23 mouse cellular contexts compared by ENCODE assay signal in genomic region chr10:24599802-24600201, GRCm38 (mm10). TPM values are rescaled to one million over a fixed set of nuclear protein-coding genes. Genes with fewer than 3 reads are reported as not detected.
DNase-seq lines count a peak whose midpoint lies in the region; ATAC-seq and TF ChIP-seq lines count a peak whose summit lies in the region.
"Had no signal": no experiment of that assay in that cellular context is flagged by ENCODE, and none has a peak within 500 bp of the region (broad histone marks: within the 10 kb centered on the region; RNA-seq: fewer than 3 reads in every experiment).

No protein-coding gene starts in this region.

- peaks cover 8% of the 10 kb centered on the region for H3K4me1 ChIP-seq in lung, embryonic 14.5 days (ENCODE audit: insufficient read depth)

- no peak overlapping the region for H3K4me2 ChIP-seq in lung, embryonic 14.5 days
- H3K4me2 ChIP-seq: forebrain, embryonic 12.5 days; heart, embryonic 15.5 days; hindbrain, embryonic 15.5 days; neural tube, embryonic 13.5 days had no signal

- no peak overlapping the region for H3K9ac ChIP-seq in lung, embryonic 14.5 days
- H3K9ac ChIP-seq: forebrain, embryonic 12.5 days; heart, embryonic 15.5 days; hindbrain, embryonic 15.5 days; liver, postnatal 0 days; neural tube, embryonic 13.5 days had no signal

- H3K4me3 ChIP-seq in lung, embryonic 14.5 days (ENCODE audit: low read depth, low read length) = no peak overlapping the region
- H3K4me3 ChIP-seq: embryonic facial prominence, embryonic 10.5 days; forebrain, embryonic 12.5 days; heart, embryonic 15.5 days; hindbrain, embryonic 15.5 days; limb, embryonic 10.5 days; megakaryocyte, embryonic 14.5 days; neural tube, embryonic 13.5 days had no signal

- no peak for ATAC-seq in lung, embryonic 14.5 days (ENCODE audit: insufficient read depth)
- ATAC-seq: CD4-positive, CD25-positive, alpha-beta regulatory T cell, adult 4 months; intestine, embryonic 16.5 days; liver, postnatal 0 days had no signal

- H3K27me3 ChIP-seq in lung, embryonic 14.5 days (ENCODE audit: insufficient read depth, low read length) = no peaks in the 10 kb centered on the region
- H3K27me3 ChIP-seq: heart, embryonic 15.5 days; hindbrain, embryonic 15.5 days had no signal

- intact Hi-C loops in heart, postnatal 36 days (cut with DNase I) = loop anchor here (10.0 kb wide), 1 partner anchor 265 kb away; no protein-coding TSS in a partner anchor
- intact Hi-C loops in heart, postnatal 25 days (cut with DNase I) = loop anchor here (5.0 kb wide), 1 partner anchor 118 kb away; no protein-coding TSS in a partner anchor

- peaks cover 4% of the 10 kb centered on the region; the same call in 1 of the 2 replicates for H3K36me3 ChIP-seq in lung, embryonic 14.5 days (ENCODE audit: insufficient read depth)
- H3K36me3 ChIP-seq: forebrain, embryonic 12.5 days; heart, embryonic 15.5 days; hindbrain, embryonic 15.5 days; neural tube, embryonic 13.5 days had no signal

- peak; percentile 34 for DNase-seq in adrenal gland, adult 2 months
- DNase-seq in adrenal gland, adult 18-20 months (ENCODE audit: low spot score in 2 of 2) = no peak
- DNase-seq in heart, adult 9 months (ENCODE audit: low spot score in 2 of 2) = peak; percentile 57
- DNase-seq in heart, postnatal 36 days = no peak
- DNase-seq in lung, embryonic 14.5 days = peak; percentile 39
- DNase-seq in lung, postnatal 4 days = no peak
- DNase-seq in heart, postnatal 25 days (ENCODE audit: low spot score) = peak; percentile 33
- no peak for DNase-seq in B cell, adult 2 months
- DNase-seq: cerebellum, adult 8-10 months; gastrocnemius, postnatal 10 days; liver, postnatal 0 days; midbrain, embryonic 14.5 days; thymus, postnatal 25 days had no signal

- no peak for TF ChIP-seq CTCF in lung, embryonic 14.5 days (IDR thresholded peaks at IDR 0.05; ENCODE audit: low read depth)

- no peak overlapping the region for H3K27ac ChIP-seq in lung, embryonic 14.5 days (ENCODE audit: low read depth)
- H3K27ac ChIP-seq: embryonic facial prominence, embryonic 10.5 days; forebrain, embryonic 12.5 days; heart, embryonic 15.5 days; hindbrain, embryonic 15.5 days; limb, embryonic 10.5 days; neural tube, embryonic 13.5 days had no signal

- H3K9me3 ChIP-seq in lung, embryonic 14.5 days (ENCODE audit: low read depth, low read length) = no peaks in the 10 kb centered on the region
- H3K9me3 ChIP-seq: embryonic facial prominence, embryonic 10.5 days; forebrain, embryonic 12.5 days; heart, embryonic 15.5 days; hindbrain, embryonic 15.5 days; limb, embryonic 10.5 days; neural tube, embryonic 13.5 days had no signal

- WGBS in lung, embryonic 14.5 days = 56% methylated on average over 5 of the region's 5 CpGs

RNA-seq across cellular contexts. Expression of gene Ccn2, which starts 4.6 kb away (rescaled TPM):
- 10 to 100 TPM; 51.1 to 78.2 TPM for total RNA-seq in adrenal gland, adult 2 months (2021)
- polyA plus RNA-seq in adrenal gland, adult 2 months (2012; rRNA removed) = 241 and 278 TPM in 2 replicates
- 100 to 1,000 TPM; 109 to 111 TPM for total RNA-seq in adrenal gland, adult 18-20 months (2021)
- total RNA-seq in heart, postnatal 36 days (2021) = 100 to 1,000 TPM in 1 of 2 experiments, 10 to 100 TPM in 1; 82.5 to 111 TPM
- 9.8 and 10.5 TPM in 2 replicates for polyA plus RNA-seq in lung, embryonic 14.5 days (2014; fragmentation: Nextera tagmentation; extraction: Ambion mirVana)
- total RNA-seq in heart, postnatal 25 days (2021) = 100 to 1,000 TPM in 1 of 2 experiments, 10 to 100 TPM in 1; 73.3 to 125 TPM
- total RNA-seq: common myeloid progenitor, adult 5-6 weeks had no signal
- polyA plus RNA-seq: CD4-positive, CD25-positive, alpha-beta regulatory T cell, adult 4 months had no signal

Comparison
In these comparisons a context has a peak if more than half of its experiments do, and no peak if none do; other contexts are left out.
1. DNase-seq: peak in adrenal gland, adult 2 months (single experiment), heart, adult 9 months (2 of 2), lung, embryonic 14.5 days (single experiment) and heart, postnatal 25 days (single experiment); none in adrenal gland, adult 18-20 months (0 of 2), heart, postnatal 36 days (0 of 2), lung, postnatal 4 days (0 of 2) and B cell, adult 2 months (0 of 2).